Mouse (Mus musculus) lung, postnatal 0 days (tissue): Measurements from ENCODE around the gene Ttc14. TPM values are rescaled to one million over a fixed set of nuclear protein-coding genes. Genes with fewer than 3 reads are reported as not detected.

Experiments used
- ATAC-seq: fragments of 200-750 bp; cut with Nextera tagmentation; 2 replicates; pipeline ENCODE4 v1.8.0; 2017; ENCODE audit warnings: moderate library complexity
- DNase-seq: peaks from one replicate; pipeline ENCODE4 v3.0.0-alpha.2; 2016; ENCODE audit warnings: low spot score
- H3K27ac ChIP-seq: fragments of 300-500 bp; sonication (generic); 2 replicates; pipeline ENCODE4 v1.5.1; 2014; ENCODE audit warnings: antibody characterized with exemption, mild to moderate bottlenecking, low read length, mixed read lengths
- H3K27me3 ChIP-seq: fragments of 300-500 bp; sonication (generic); replicated peaks from 2 replicates; pipeline ENCODE4 v1.6.1; 2014; ENCODE audit warnings: low read length, mixed read lengths; ENCODE audit not compliant: insufficient read depth
- H3K36me3 ChIP-seq: fragments of 300-500 bp; sonication (generic); 2 replicates; pipeline ENCODE4 v1.6.1; 2014; ENCODE audit warnings: low read length, mixed read lengths; ENCODE audit not compliant: insufficient read depth
- H3K4me1 ChIP-seq: fragments of 300-500 bp; sonication (generic); 2 replicates; pipeline ENCODE4 v1.6.1; 2014; ENCODE audit warnings: antibody characterized with exemption, low read depth, low read length, mixed read lengths; ENCODE audit not compliant: insufficient read depth
- H3K4me2 ChIP-seq: fragments of 300-500 bp; sonication (generic); replicated peaks from 2 replicates; pipeline ENCODE4 v1.6.1; 2014; ENCODE audit warnings: low read depth, mild to moderate bottlenecking, low read length, moderate library complexity, mixed read lengths
- H3K4me3 ChIP-seq: fragments of 300-500 bp; sonication (generic); 2 replicates; pipeline ENCODE4 v1.5.1; 2014; ENCODE audit warnings: low read depth, low read length
- H3K9ac ChIP-seq: fragments of 300-500 bp; sonication (generic); replicated peaks from 2 replicates; pipeline ENCODE4 v1.6.1; 2014; ENCODE audit warnings: low read depth, mild to moderate bottlenecking
- H3K9me3 ChIP-seq: fragments of 300-500 bp; sonication (generic); 2 replicates; pipeline ENCODE4 v1.6.1; 2016; ENCODE audit warnings: low read length, mixed read lengths
- CTCF ChIP-seq: IDR thresholded peaks from 2 replicates; pipeline ENCODE4 v1.5.1; 2016; ENCODE audit warnings: antibody characterized with exemption, mild to moderate bottlenecking
- EP300 ChIP-seq: IDR thresholded peaks from 2 replicates; pipeline ENCODE4 v1.6.1; 2016; ENCODE audit warnings: antibody characterized with exemption, mild to moderate bottlenecking, control low read depth
- WGBS: fragments of 180-500 bp; shearing (Covaris S2); extraction: QIAGEN DNeasy Blood & Tissue Kit; methylation state at CpG from one replicate; pipeline ENCODE4 v1.1.7; 2014; 5-methylcytosine and 5-hydroxymethylcytosine counted together
- polyA plus RNA-seq: library from polyadenylated mRNA; unstranded; fragments of >200 nt; fragmentation: Nextera tagmentation; extraction: Ambion mirVana; gene quantifications from 2 replicates; pipeline ENCODE4 v1.2.1, GENCODE M21; 2015

Ttc14 gene
- polyA plus RNA-seq, 1 experiment from 2014 or later, result 47.5 TPM

DNA sequence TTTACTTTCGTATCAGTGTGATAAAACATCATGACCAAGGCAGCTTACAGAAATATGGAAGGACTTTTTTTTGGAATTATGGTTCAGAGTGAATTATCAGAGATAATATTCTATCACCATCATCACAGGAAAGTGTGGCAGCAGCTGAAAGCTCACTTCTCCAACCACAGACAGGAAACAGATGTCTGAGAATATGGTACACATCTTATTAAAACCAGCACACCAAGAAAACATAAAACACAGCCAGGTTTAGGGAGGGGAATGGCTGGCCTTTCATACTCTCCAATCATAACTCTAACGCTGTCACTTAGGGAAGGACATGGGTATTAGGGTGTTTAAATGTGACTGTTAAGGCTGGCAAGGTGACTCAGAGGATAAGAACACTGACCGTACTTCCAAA, 59.3 kb downstream of the Ttc14 start:
- no peak overlapping the region for H3K4me2 ChIP-seq
- H3K27ac ChIP-seq, result no peak overlapping the region
- H3K27me3 ChIP-seq, result no peaks in the 10 kb centered on the region
- TF ChIP-seq EP300, result no peak
- TF ChIP-seq CTCF, result no peak
- no peak overlapping the region for H3K9ac ChIP-seq
- WGBS, result 72% methylated on average over 3 of the region's 3 CpGs
- H3K4me1 ChIP-seq, result no peaks in the 10 kb centered on the region
- H3K4me3 ChIP-seq, result no peak overlapping the region
- ATAC-seq (no peak), DNase-seq (no peak)
- H3K9me3 ChIP-seq, result no peaks in the 10 kb centered on the region
- no peaks in the 10 kb centered on the region for H3K36me3 ChIP-seq

DNA sequence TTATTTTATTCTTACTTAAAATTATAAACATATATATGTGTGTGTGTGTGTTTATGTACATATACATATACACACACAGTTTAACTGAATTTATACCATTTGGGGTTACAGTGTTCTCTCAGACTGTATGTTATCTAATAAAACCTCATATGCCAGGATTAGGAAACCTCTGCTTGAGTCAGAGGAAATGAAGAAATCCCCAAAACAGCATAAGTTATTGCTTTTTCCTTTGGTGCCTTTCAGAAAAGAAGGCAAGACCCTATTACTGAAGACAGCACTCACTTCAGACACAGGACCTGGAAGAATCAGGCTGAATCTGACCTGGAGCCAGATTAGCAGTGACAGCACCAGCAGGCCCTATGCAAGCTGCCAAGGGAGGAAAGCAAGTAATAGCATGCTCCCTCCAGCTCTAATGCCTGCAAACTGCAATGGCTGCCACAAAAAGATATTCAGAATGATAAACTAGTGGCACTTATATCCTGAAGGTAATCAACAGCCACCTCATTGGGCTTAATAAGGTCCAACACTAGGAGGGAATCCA, 64.4 kb downstream of the Ttc14 start:
- Histone ChIP-seq H3K4me3 (no peak overlapping the region), H3K27ac (no peak overlapping the region), H3K9ac (no peak overlapping the region), H3K4me1 (no peaks in the 10 kb centered on the region), H3K9me3 (no peaks in the 10 kb centered on the region), H3K36me3 (no peaks in the 10 kb centered on the region), H3K4me2 (no peak overlapping the region), H3K27me3 (no peaks in the 10 kb centered on the region)
- ATAC-seq, result no peak
- TF ChIP-seq EP300 (no peak), CTCF (no peak)
- DNase-seq, result no peak

Other genes with a start within 250 kb of the Ttc14 start
- 6.4 and 10.8 TPM in 2 replicates for gene Ccdc39, start 44.5 kb downstream of the Ttc14 start, polyA plus RNA-seq
- 27.9 and 32.1 TPM in 2 replicates for gene Fxr1, start 220.1 kb downstream of the Ttc14 start, polyA plus RNA-seq